Mouse (Mus musculus): Measurements from ENCODE around the gene Akt1s1. TPM values are rescaled to one million over a fixed set of nuclear protein-coding genes. Genes with fewer than 3 reads are reported as not detected.

The Akt1s1 gene
- polyA plus RNA-seq (2015; fragmentation: Nextera tagmentation; extraction: Ambion mirVana), result 96.5 and 101 TPM in 2 replicates

- peak within 1 kb of the TSS; percentile 96 for H3K4me2 ChIP-seq
- peak within 1 kb of the TSS; percentile 99 for H3K27ac ChIP-seq (replicated peaks)
- peak; percentile 81 for ATAC-seq (ENCODE audit: extremely low read depth, insufficient number of reproducible peaks, low FRiP score, low TSS enrichment)
- peaks cover 42% of the 10 kb centered on the region for H3K4me1 ChIP-seq
- peaks cover 53% of the 10 kb centered on the region for H3K36me3 ChIP-seq
- H3K9ac ChIP-seq, result peak within 1 kb of the TSS; percentile 94
- under 1% methylated on average over 54 of the region's 54 CpGs for WGBS
- no peaks in the 10 kb centered on the region for H3K27me3 ChIP-seq (replicated peaks)
- peak within 1 kb of the TSS; percentile 82 for H3K4me3 ChIP-seq
- no peaks in the 10 kb centered on the region for H3K9me3 ChIP-seq
Measured at GRCm38 (mm10) chr7:44848561-44849415, at the start of gene Akt1s1, which contains the start of gene Tbc1d17. Gene Akt1s1 (plus strand): TSS chr7:44848991. Gene Tbc1d17 (minus strand): TSS chr7:44849079.

GRCm38 (mm10) chr7:44808927-44809326, 39.9 kb upstream of the Akt1s1 start:
- 63% methylated on average over 2 of the region's 2 CpGs for WGBS
- H3K4me3 ChIP-seq, result no peak overlapping the region
- peaks cover 9% of the 10 kb centered on the region; the same call in 1 of the 2 replicates for H3K27me3 ChIP-seq (replicated peaks)
- H3K4me2 ChIP-seq, result no peak overlapping the region
- no peak overlapping the region for H3K27ac ChIP-seq (replicated peaks)
- peaks cover 29% of the 10 kb centered on the region for H3K36me3 ChIP-seq
- H3K9me3 ChIP-seq, result no peaks in the 10 kb centered on the region
- no peaks in the 10 kb centered on the region for H3K4me1 ChIP-seq
- ATAC-seq (ENCODE audit: extremely low read depth, insufficient number of reproducible peaks, low FRiP score, low TSS enrichment), result no peak
- H3K9ac ChIP-seq, result no peak overlapping the region

GRCm38 (mm10) chr7:44809466-44809865, 39.3 kb upstream of the Akt1s1 start:
- H3K4me3 ChIP-seq, result no peak overlapping the region
- H3K4me2 ChIP-seq, result no peak overlapping the region
- no peak overlapping the region for H3K9ac ChIP-seq
- 0 out of 2 replicates have a peak, but pooled peaks cover under 1% of the 10 kb centered on the region for H3K4me1 ChIP-seq
- H3K27me3 ChIP-seq (replicated peaks), result peaks cover 9% of the 10 kb centered on the region; the same call in 1 of the 2 replicates
- no peaks in the 10 kb centered on the region for H3K9me3 ChIP-seq
- no peak for ATAC-seq (ENCODE audit: extremely low read depth, insufficient number of reproducible peaks, low FRiP score, low TSS enrichment)
- peaks cover 32% of the 10 kb centered on the region for H3K36me3 ChIP-seq
- 71% methylated on average over 3 of the region's 3 CpGs for WGBS
- H3K27ac ChIP-seq (replicated peaks), result no peak overlapping the region

GRCm38 (mm10) chr7:44810365-44810764, 38.4 kb upstream of the Akt1s1 start:
- no peak for ATAC-seq (ENCODE audit: extremely low read depth, insufficient number of reproducible peaks, low FRiP score, low TSS enrichment)

GRCm38 (mm10) chr7:44810819-44811557, 37.8 kb upstream of the Akt1s1 start:
- Histone ChIP-seq H3K27me3 (replicated peaks) (no peaks in the 10 kb centered on the region; the same call in 1 of the 2 replicates), H3K9me3 (no peaks in the 10 kb centered on the region), H3K4me1 (peaks cover 9% of the 10 kb centered on the region), H3K9ac (no peak overlapping the region), H3K36me3 (peaks cover 32% of the 10 kb centered on the region), H3K4me2 (no peak overlapping the region), H3K4me3 (no peak overlapping the region), H3K27ac (replicated peaks) (no peak overlapping the region)
- no peak for ATAC-seq (ENCODE audit: extremely low read depth, insufficient number of reproducible peaks, low FRiP score, low TSS enrichment)
- 76% methylated on average over 7 of the region's 7 CpGs for WGBS

More at GRCm38 (mm10) chr7:44810365-44810764, 38.4 kb upstream of the Akt1s1 start:
- Histone ChIP-seq H3K9ac (no peak overlapping the region), H3K27ac (replicated peaks) (no peak overlapping the region), H3K4me1 (peaks cover 9% of the 10 kb centered on the region), H3K36me3 (peaks cover 32% of the 10 kb centered on the region), H3K27me3 (replicated peaks) (peaks cover 2% of the 10 kb centered on the region; the same call in 1 of the 2 replicates), H3K9me3 (no peaks in the 10 kb centered on the region), H3K4me3 (no peak overlapping the region), H3K4me2 (no peak overlapping the region)
- 73% methylated on average over 4 of the region's 4 CpGs for WGBS

GRCm38 (mm10) chr7:44812651-44813325, 36.0 kb upstream of the Akt1s1 start:
- Histone ChIP-seq H3K27me3 (replicated peaks) (no peaks in the 10 kb centered on the region), H3K4me1 (peaks cover 16% of the 10 kb centered on the region), H3K4me3 (no peak overlapping the region), H3K9ac (no peak overlapping the region), H3K36me3 (peaks cover 32% of the 10 kb centered on the region), H3K4me2 (no peak overlapping the region), H3K9me3 (no peaks in the 10 kb centered on the region), H3K27ac (replicated peaks) (no peak overlapping the region)
- 85% methylated on average over 20 of the region's 20 CpGs for WGBS
- ATAC-seq (ENCODE audit: extremely low read depth, insufficient number of reproducible peaks, low FRiP score, low TSS enrichment), result no peak

GRCm38 (mm10) chr7:44813985-44814384, 34.8 kb upstream of the Akt1s1 start:
- Histone ChIP-seq H3K9me3 (no peaks in the 10 kb centered on the region), H3K27ac (replicated peaks) (no peak overlapping the region), H3K4me3 (no peak overlapping the region), H3K4me1 (peaks cover 28% of the 10 kb centered on the region), H3K4me2 (no peak overlapping the region), H3K9ac (no peak overlapping the region), H3K27me3 (replicated peaks) (no peaks in the 10 kb centered on the region), H3K36me3 (peaks cover 38% of the 10 kb centered on the region)
- WGBS, result 85% methylated on average over 3 of the region's 3 CpGs
- ATAC-seq (ENCODE audit: extremely low read depth, insufficient number of reproducible peaks, low FRiP score, low TSS enrichment), result no peak

- Histone ChIP-seq H3K4me1 (peaks cover 32% of the 10 kb centered on the region), H3K36me3 (peaks cover 38% of the 10 kb centered on the region), H3K27me3 (replicated peaks) (no peaks in the 10 kb centered on the region), H3K9me3 (no peaks in the 10 kb centered on the region), H3K4me3 (no peak overlapping the region), H3K27ac (replicated peaks) (no peak overlapping the region), H3K9ac (no peak overlapping the region), H3K4me2 (peak overlapping the region; percentile 86; the same call in 1 of the 2 replicates)
- 88% methylated on average over 4 of the region's 4 CpGs for WGBS
- no peak for ATAC-seq (ENCODE audit: extremely low read depth, insufficient number of reproducible peaks, low FRiP score, low TSS enrichment)
Measured at GRCm38 (mm10) chr7:44814423-44814822, 34.4 kb upstream of the Akt1s1 start.

GRCm38 (mm10) chr7:44814952-44815553, 33.7 kb upstream of the Akt1s1 start:
- Histone ChIP-seq H3K4me1 (peaks cover 39% of the 10 kb centered on the region), H3K4me3 (peak overlapping the region; percentile 90), H3K27ac (replicated peaks) (peak overlapping the region; percentile 99), H3K27me3 (replicated peaks) (no peaks in the 10 kb centered on the region), H3K4me2 (peak overlapping the region; percentile 86), H3K9me3 (no peaks in the 10 kb centered on the region), H3K36me3 (peaks cover 38% of the 10 kb centered on the region), H3K9ac (peak overlapping the region; percentile 69)
- no peak for ATAC-seq (ENCODE audit: extremely low read depth, insufficient number of reproducible peaks, low FRiP score, low TSS enrichment)
- 24% methylated on average over 14 of the region's 14 CpGs for WGBS

GRCm38 (mm10) chr7:44815721-44816469, 32.9 kb upstream of the Akt1s1 start, which contains the start of the genes Nup62 and Il4i1:
Gene Nup62 (plus strand): TSS chr7:44816088.
Gene Il4i1 (plus strand): TSS chr7:44816387.
- Histone ChIP-seq H3K4me3 (peak within 1 kb of the TSS; percentile 90), H3K9me3 (no peaks in the 10 kb centered on the region), H3K4me1 (peaks cover 47% of the 10 kb centered on the region), H3K27ac (replicated peaks) (peak within 1 kb of the TSS; percentile 99), H3K36me3 (peaks cover 35% of the 10 kb centered on the region), H3K27me3 (replicated peaks) (no peaks in the 10 kb centered on the region), H3K4me2 (peak within 1 kb of the TSS; percentile 86), H3K9ac (peak within 1 kb of the TSS; percentile 98)
- ATAC-seq (ENCODE audit: extremely low read depth, insufficient number of reproducible peaks, low FRiP score, low TSS enrichment), result peak; percentile 84
- WGBS, result under 1% methylated on average over 62 of the region's 62 CpGs
